Mouse (Mus musculus): Measurements from ENCODE around the gene Rad54l. TPM values are rescaled to one million over a fixed set of nuclear protein-coding genes. Genes with fewer than 3 reads are reported as not detected.
A peak's percentile ranks its signal among the peaks of the same experiment; 100 is the strongest.

Gene Rad54l
- polyA plus RNA-seq, 1 experiment from 2014 or later, result 20.2 TPM

DNA sequence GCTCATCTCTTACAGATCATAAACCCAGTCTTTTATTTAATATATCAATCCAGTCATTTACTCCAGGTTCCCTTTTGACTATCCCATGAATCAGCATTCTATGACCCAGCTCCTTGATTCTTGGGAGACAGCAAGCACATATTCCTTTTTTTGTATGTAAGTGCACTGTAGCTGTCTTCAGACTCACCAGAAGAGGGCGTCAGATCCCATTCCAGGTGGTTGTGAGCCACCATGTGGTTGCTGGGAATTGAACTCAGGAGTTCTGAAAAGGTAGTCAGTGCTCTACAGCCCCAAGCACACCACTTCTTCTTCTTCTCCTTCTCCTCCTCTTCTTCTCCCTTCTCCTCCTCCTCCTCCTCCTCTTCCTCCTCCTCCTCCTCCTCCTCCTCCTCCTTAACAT, 65.9 kb downstream of the Rad54l start:
- 10% methylated on average over 1 of the region's 1 CpGs for WGBS
- Histone ChIP-seq H3K36me3 (ENCODE audit: control insufficient read depth, insufficient read depth) (no peaks in the 10 kb centered on the region), H3K4me2 (ENCODE audit: low read depth, low read length) (no peak overlapping the region), H3K27ac (ENCODE audit: low read length) (no peak overlapping the region), H3K4me1 (ENCODE audit: control insufficient read depth, insufficient read depth, low read length) (peaks cover 8% of the 10 kb centered on the region), H3K4me3 (ENCODE audit: low read length) (no peak overlapping the region), H3K9ac (ENCODE audit: low read length) (no peak overlapping the region), H3K27me3 (ENCODE audit: control insufficient read depth, insufficient read depth, low read length) (no peaks in the 10 kb centered on the region), H3K9me3 (replicated peaks; ENCODE audit: control insufficient read depth, low read length) (no peaks in the 10 kb centered on the region)
- no peak for ATAC-seq (replicated peaks; ENCODE audit: extremely low read depth, insufficient read depth, low FRiP score)

DNA sequence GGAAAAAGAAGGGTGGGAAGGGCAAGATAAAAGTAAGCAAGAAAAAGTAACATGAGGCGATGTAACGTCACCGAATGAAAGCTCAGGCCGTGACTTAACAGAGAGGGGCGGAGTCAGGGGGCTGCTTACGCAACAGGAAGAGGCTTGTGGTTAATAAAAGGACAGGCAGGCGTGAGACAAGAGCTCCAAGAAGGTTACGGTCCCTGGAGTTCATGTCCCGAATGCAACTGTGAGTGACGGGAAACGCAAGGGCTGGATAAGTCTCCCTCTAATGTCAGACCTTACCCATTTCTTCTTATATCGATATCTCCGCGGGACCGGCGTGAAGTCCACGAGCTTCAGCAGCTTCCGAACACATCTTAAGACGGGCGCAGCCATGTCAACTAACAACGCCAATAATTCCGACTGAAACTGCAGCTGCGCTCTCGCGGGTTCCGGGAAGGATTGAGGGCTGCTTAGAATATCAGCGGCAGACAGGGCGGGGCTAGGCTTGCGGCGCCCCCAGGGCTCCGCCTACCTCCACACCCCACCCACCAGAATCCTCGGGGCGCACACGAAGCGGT, 70.0 kb downstream of the Rad54l start, which contains the start of gene Nsun4:
Gene Nsun4 (minus strand): TSS at position 478 of the 563 bp plus-strand sequence.
- WGBS, result under 1% methylated on average over 35 of the region's 35 CpGs
- peak within 1 kb of the TSS; percentile 97 for H3K27ac ChIP-seq (ENCODE audit: low read length)
- peak within 1 kb of the TSS; percentile 72 for H3K4me3 ChIP-seq (ENCODE audit: low read length)
- no peaks in the 10 kb centered on the region for H3K27me3 ChIP-seq (ENCODE audit: control insufficient read depth, insufficient read depth, low read length)
- H3K9ac ChIP-seq (ENCODE audit: low read length), result peak within 1 kb of the TSS; percentile 81
- ATAC-seq (replicated peaks; ENCODE audit: extremely low read depth, insufficient read depth, low FRiP score), result peak; percentile 92
- H3K4me2 ChIP-seq (ENCODE audit: low read depth, low read length), result peak within 1 kb of the TSS; percentile 97
- H3K9me3 ChIP-seq (replicated peaks; ENCODE audit: control insufficient read depth, low read length), result no peaks in the 10 kb centered on the region
- peaks cover 11% of the 10 kb centered on the region for H3K4me1 ChIP-seq (ENCODE audit: control insufficient read depth, insufficient read depth, low read length)
- H3K36me3 ChIP-seq (ENCODE audit: control insufficient read depth, insufficient read depth), result no peaks in the 10 kb centered on the region

DNA sequence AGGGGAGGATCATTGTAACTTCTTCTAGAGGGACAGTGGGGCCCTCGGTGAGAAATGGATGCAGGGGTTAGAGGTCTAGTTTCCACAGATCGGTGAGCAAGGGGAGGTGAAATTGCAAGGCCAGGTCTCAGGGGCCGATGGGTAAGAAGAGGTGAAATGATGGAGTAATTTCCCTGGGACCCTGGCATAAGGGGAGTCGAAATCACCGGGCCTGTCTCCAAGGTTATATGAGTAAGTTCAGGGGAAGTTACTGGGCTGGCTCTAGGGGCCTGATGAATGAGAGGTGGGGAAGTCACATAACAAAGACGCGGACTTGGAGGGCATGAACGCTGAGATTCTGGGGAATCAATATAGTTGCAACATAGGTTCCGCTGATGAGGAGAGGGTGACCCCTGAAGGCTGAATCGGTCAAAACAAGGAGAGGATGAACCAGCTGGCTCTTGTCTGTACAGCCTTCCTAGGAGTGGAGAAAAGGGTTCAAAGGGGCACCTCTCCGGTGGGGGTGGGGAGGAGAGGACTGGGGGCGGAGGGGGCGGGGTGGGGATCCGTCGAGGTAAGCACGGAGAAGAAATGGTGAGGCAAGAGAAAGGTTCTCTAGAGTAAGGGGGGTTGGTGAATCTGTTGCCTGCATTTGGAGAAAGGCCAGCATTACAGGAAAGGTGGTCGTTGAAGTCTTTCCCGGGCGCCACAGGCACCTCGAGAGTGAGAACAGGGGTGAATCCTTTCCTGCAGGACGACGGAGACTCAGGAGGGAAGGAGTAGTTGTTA, 70.8 kb downstream of the Rad54l start:
- H3K4me3 ChIP-seq (ENCODE audit: low read length), result peak overlapping the region; percentile 72
- H3K4me2 ChIP-seq (ENCODE audit: low read depth, low read length), result peak overlapping the region; percentile 97
- no peaks in the 10 kb centered on the region for H3K36me3 ChIP-seq (ENCODE audit: control insufficient read depth, insufficient read depth)
- peak overlapping the region; percentile 97 for H3K27ac ChIP-seq (ENCODE audit: low read length)
- H3K4me1 ChIP-seq (ENCODE audit: control insufficient read depth, insufficient read depth, low read length), result peaks cover 12% of the 10 kb centered on the region
- H3K9me3 ChIP-seq (replicated peaks; ENCODE audit: control insufficient read depth, low read length), result no peaks in the 10 kb centered on the region
- ATAC-seq (replicated peaks; ENCODE audit: extremely low read depth, insufficient read depth, low FRiP score), result 0 out of 2 replicates have a peak, but pooled peaks have one; percentile 33
- 9% methylated on average over 22 of the region's 22 CpGs for WGBS
- H3K27me3 ChIP-seq (ENCODE audit: control insufficient read depth, insufficient read depth, low read length), result no peaks in the 10 kb centered on the region
- H3K9ac ChIP-seq (ENCODE audit: low read length), result peak overlapping the region; percentile 81

DNA sequence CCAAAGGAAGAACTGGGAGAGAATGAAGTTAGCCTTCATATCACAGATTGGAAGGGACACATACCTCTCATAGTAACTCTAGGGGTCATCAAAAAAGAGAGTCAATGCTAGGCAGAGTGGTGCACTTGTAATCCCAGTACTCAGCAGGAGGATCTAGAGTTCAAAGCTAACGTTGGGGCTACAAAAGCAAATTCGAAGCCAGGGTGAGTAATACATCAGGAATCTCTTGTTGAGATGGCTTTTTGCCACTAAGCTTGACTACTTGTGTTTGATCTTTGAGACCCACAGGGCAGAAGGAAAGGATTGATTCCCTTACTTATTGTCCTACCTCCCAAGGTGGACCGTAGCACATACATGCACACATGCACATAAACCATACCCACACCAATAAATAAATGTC, 74.3 kb downstream of the Rad54l start:
- WGBS, result 74% methylated on average over 3 of the region's 3 CpGs
- Histone ChIP-seq H3K9ac (ENCODE audit: low read length) (no peak overlapping the region), H3K27ac (ENCODE audit: low read length) (no peak overlapping the region), H3K9me3 (replicated peaks; ENCODE audit: control insufficient read depth, low read length) (no peaks in the 10 kb centered on the region), H3K36me3 (ENCODE audit: control insufficient read depth, insufficient read depth) (peaks cover 4% of the 10 kb centered on the region; the same call in 1 of the 2 replicates), H3K4me2 (ENCODE audit: low read depth, low read length) (no peak overlapping the region), H3K27me3 (ENCODE audit: control insufficient read depth, insufficient read depth, low read length) (no peaks in the 10 kb centered on the region), H3K4me3 (ENCODE audit: low read length) (no peak overlapping the region), H3K4me1 (ENCODE audit: control insufficient read depth, insufficient read depth, low read length) (peaks cover 10% of the 10 kb centered on the region)
- ATAC-seq (replicated peaks; ENCODE audit: extremely low read depth, insufficient read depth, low FRiP score), result no peak

DNA sequence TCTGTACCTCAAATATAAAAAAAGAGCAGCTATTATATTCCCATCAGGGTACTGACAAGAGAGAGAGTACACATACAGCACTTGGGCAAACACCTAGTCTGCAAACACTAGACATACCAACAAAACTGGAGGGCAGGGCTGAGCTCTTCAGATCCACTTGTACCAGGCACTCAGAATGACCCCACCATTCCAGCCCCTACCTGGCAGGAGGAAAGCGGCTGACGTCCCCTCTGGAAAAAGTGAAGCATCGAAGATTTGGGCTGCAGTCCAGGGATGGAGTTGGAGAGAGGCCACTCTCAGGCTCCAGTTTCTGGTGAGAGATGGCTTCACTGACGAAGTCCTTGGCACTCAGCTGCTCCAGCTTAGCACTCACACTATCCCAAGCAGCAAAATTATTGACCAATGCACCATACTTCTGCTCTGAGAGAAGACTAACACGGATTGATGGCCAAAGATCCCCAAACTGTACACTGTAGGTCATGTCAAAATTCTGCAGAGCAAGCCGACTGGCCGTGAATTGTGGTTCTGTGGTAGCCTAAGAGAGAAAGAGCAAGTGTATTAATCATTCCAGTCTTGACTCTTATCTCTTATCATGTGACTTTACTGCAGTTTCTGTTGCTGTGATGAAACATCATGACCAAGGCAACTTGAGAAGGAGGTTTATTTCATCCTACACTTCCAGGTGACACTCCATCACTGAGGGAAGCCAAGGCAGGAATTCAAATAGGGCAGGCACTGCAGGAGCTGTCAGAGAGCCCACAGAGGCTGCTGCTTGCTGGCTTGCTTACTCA, 75.2 kb downstream of the Rad54l start:
- peaks cover 6% of the 10 kb centered on the region; the same call in 1 of the 2 replicates for H3K4me1 ChIP-seq (ENCODE audit: control insufficient read depth, insufficient read depth, low read length)
- no peak overlapping the region for H3K4me2 ChIP-seq (ENCODE audit: low read depth, low read length)
- no peak for ATAC-seq (replicated peaks; ENCODE audit: extremely low read depth, insufficient read depth, low FRiP score)
- peaks cover 4% of the 10 kb centered on the region; the same call in 1 of the 2 replicates for H3K36me3 ChIP-seq (ENCODE audit: control insufficient read depth, insufficient read depth)
- H3K9ac ChIP-seq (ENCODE audit: low read length), result no peak overlapping the region
- 60% methylated on average over 7 of the region's 7 CpGs for WGBS
- no peak overlapping the region for H3K4me3 ChIP-seq (ENCODE audit: low read length)
- no peaks in the 10 kb centered on the region for H3K9me3 ChIP-seq (replicated peaks; ENCODE audit: control insufficient read depth, low read length)
- no peak overlapping the region for H3K27ac ChIP-seq (ENCODE audit: low read length)
- no peaks in the 10 kb centered on the region for H3K27me3 ChIP-seq (ENCODE audit: control insufficient read depth, insufficient read depth, low read length)

DNA sequence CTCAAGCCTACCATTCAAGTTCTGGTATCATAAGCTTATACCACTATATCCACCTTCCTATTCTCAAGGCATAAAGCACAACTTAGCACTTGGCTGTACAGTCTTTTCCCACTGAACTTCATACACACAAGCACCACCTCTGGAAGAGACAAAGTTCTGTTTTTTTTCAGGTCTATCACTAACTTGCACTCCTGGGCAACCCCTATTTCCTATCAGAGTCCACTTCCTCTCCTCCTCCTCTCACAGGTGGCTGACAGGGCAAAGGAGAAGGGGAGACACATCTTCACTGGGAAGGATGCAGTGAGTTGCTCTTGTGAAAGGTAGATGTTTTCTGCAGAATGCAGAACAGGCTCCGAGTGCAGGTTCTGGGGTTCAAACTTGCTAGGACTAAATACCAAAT, 75.8 kb downstream of the Rad54l start:
- ATAC-seq (replicated peaks; ENCODE audit: extremely low read depth, insufficient read depth, low FRiP score), result no peak
- peaks cover 5% of the 10 kb centered on the region; the same call in 1 of the 2 replicates for H3K4me1 ChIP-seq (ENCODE audit: control insufficient read depth, insufficient read depth, low read length)
- H3K9me3 ChIP-seq (replicated peaks; ENCODE audit: control insufficient read depth, low read length), result no peaks in the 10 kb centered on the region
- H3K27me3 ChIP-seq (ENCODE audit: control insufficient read depth, insufficient read depth, low read length), result no peaks in the 10 kb centered on the region
- peaks cover 4% of the 10 kb centered on the region; the same call in 1 of the 2 replicates for H3K36me3 ChIP-seq (ENCODE audit: control insufficient read depth, insufficient read depth)
- H3K9ac ChIP-seq (ENCODE audit: low read length), result no peak overlapping the region
- no peak overlapping the region for H3K27ac ChIP-seq (ENCODE audit: low read length)
- H3K4me3 ChIP-seq (ENCODE audit: low read length), result no peak overlapping the region
- no peak overlapping the region for H3K4me2 ChIP-seq (ENCODE audit: low read depth, low read length)
- WGBS, result 86% methylated on average over 1 of the region's 1 CpGs

DNA sequence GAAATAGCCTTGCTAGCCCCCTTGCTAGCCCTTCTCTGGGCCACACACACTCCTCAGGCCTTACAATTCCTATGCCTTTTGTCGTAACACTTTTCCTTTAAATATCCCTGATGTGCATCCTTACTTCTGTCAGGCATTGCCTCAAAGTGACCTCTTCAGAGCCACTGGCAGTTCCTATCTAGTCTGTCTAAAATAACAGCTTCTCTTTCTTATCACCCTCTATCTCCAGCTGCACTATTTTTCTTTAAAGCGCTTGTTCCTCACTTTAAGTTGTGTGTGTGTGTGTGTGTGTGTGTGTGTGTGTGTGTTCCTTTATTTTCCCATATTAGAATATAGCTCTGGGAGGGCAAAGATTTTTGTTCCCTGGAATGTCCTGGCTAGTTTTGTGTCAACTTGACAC, 76.9 kb downstream of the Rad54l start:
- Histone ChIP-seq H3K36me3 (ENCODE audit: control insufficient read depth, insufficient read depth) (peaks cover 9% of the 10 kb centered on the region), H3K9ac (ENCODE audit: low read length) (no peak overlapping the region), H3K9me3 (replicated peaks; ENCODE audit: control insufficient read depth, low read length) (no peaks in the 10 kb centered on the region), H3K27me3 (ENCODE audit: control insufficient read depth, insufficient read depth, low read length) (no peaks in the 10 kb centered on the region), H3K27ac (ENCODE audit: low read length) (no peak overlapping the region), H3K4me3 (ENCODE audit: low read length) (no peak overlapping the region), H3K4me2 (ENCODE audit: low read depth, low read length) (no peak overlapping the region), H3K4me1 (ENCODE audit: control insufficient read depth, insufficient read depth, low read length) (peaks cover 2% of the 10 kb centered on the region; the same call in 1 of the 2 replicates)
- 78% methylated on average over 2 of the region's 2 CpGs for WGBS
- ATAC-seq (replicated peaks; ENCODE audit: extremely low read depth, insufficient read depth, low FRiP score), result no peak
